9 mouse cellular contexts compared by ENCODE assay signal in the genomic region with DNA sequence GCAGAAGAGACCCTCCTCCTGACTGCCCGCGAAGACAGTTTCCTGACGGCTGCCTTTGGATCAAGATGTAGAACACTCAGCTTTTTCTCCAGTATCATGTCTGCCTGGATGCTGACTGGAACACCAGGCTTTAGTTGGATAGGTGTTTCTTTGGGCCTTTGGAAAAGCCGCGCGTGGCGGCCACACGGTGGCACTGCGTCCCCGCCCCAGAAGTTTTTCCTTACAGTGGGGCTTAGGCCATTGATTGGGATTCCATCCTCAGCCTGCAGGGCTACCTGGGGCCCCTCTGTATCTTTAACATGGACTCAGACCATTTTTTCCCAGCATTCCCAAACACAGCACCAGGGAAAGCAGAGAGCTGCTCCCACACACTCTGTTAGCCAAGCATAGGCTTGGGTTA. TPM values are rescaled to one million over a fixed set of nuclear protein-coding genes. Genes with fewer than 3 reads are reported as not detected.
DNase-seq lines count a peak whose midpoint lies in the region; ATAC-seq and TF ChIP-seq lines count a peak whose summit lies in the region.
"Had no signal": no experiment of that assay in that cellular context is flagged by ENCODE, and none has a peak within 500 bp of the region (broad histone marks: within the 10 kb centered on the region; RNA-seq: fewer than 3 reads in every experiment).

No protein-coding gene starts in this region.

- peak; percentile 73 for TF ChIP-seq CTCF in liver, embryonic 14.5 days (IDR thresholded peaks at IDR 0.05; ENCODE audit: low read depth)

- H3K27me3 ChIP-seq in forebrain, embryonic 10.5 days (ENCODE audit: poor library complexity, severe bottlenecking), result peaks cover 21% of the 10 kb centered on the region
- peaks cover 12% of the 10 kb centered on the region for H3K27me3 ChIP-seq in forebrain, embryonic 12.5 days
- peaks cover 2% of the 10 kb centered on the region; the same call in 1 of the 2 replicates for H3K27me3 ChIP-seq in liver, embryonic 14.5 days (ENCODE audit: control insufficient read depth, insufficient read depth, low read length)
- H3K27me3 ChIP-seq: hindbrain, embryonic 15.5 days had no signal

- H3K4me2 ChIP-seq in forebrain, embryonic 12.5 days, result no peak overlapping the region
- H3K4me2 ChIP-seq in liver, embryonic 14.5 days (ENCODE audit: low read depth), result no peak overlapping the region
- H3K4me2 ChIP-seq: hindbrain, embryonic 15.5 days had no signal

- no peak for TF ChIP-seq EP300 in liver, embryonic 14.5 days (IDR thresholded peaks at IDR 0.05; ENCODE audit: low read depth)

- H3K9ac ChIP-seq in forebrain, embryonic 12.5 days, result no peak overlapping the region
- H3K9ac ChIP-seq in liver, embryonic 14.5 days (replicated peaks), result no peak overlapping the region
- H3K9ac ChIP-seq: hindbrain, embryonic 15.5 days had no signal

- no peak for ATAC-seq in forebrain, embryonic 12.5 days (ENCODE audit: low FRiP score)
- no peak for ATAC-seq in liver, embryonic 14.5 days (ENCODE audit: insufficient read depth)
- ATAC-seq in megakaryocyte-erythroid progenitor cell, adult 5-6 weeks (replicated peaks; ENCODE audit: low FRiP score, low TSS enrichment, poor library complexity, severe bottlenecking), result no peak
- no peak for ATAC-seq in monocyte, adult 5-6 weeks (replicated peaks; ENCODE audit: insufficient number of reproducible peaks, low FRiP score, low TSS enrichment, poor library complexity, severe bottlenecking)

- no peaks in the 10 kb centered on the region for H3K9me3 ChIP-seq in forebrain, embryonic 10.5 days
- H3K9me3 ChIP-seq in forebrain, embryonic 12.5 days, result 0 out of 2 replicates have a peak, but pooled peaks cover 3% of the 10 kb centered on the region
- no peaks in the 10 kb centered on the region for H3K9me3 ChIP-seq in liver, embryonic 14.5 days (ENCODE audit: control insufficient read depth, low read length)
- H3K9me3 ChIP-seq: hindbrain, embryonic 15.5 days had no signal

- WGBS in forebrain, embryonic 10.5 days, result 17% methylated on average over 10 of the region's 10 CpGs
- 16% methylated on average over 10 of the region's 10 CpGs for WGBS in forebrain, embryonic 12.5 days
- WGBS in liver, embryonic 14.5 days (ENCODE audit: insufficient replicate concordance), result 31% methylated on average over 10 of the region's 10 CpGs

- peaks cover 19% of the 10 kb centered on the region for H3K4me1 ChIP-seq in forebrain, embryonic 10.5 days
- peaks cover 5% of the 10 kb centered on the region; the same call in 1 of the 2 replicates for H3K4me1 ChIP-seq in forebrain, embryonic 12.5 days
- H3K4me1 ChIP-seq in liver, embryonic 14.5 days (replicated peaks; ENCODE audit: control insufficient read depth in 2 of 2, insufficient read depth in 2 of 2, low read length in 1 of 2), result peaks cover 3 to 8% of the 10 kb centered on the region in 2 experiments; a peak in 2 of 4 replicates

- H3K36me3 ChIP-seq in forebrain, embryonic 10.5 days (replicated peaks), result no peaks in the 10 kb centered on the region
- no peaks in the 10 kb centered on the region for H3K36me3 ChIP-seq in forebrain, embryonic 12.5 days (replicated peaks)
- no peaks in the 10 kb centered on the region for H3K36me3 ChIP-seq in liver, embryonic 14.5 days (replicated peaks; ENCODE audit: control insufficient read depth, insufficient read depth, low read depth)
- H3K36me3 ChIP-seq: hindbrain, embryonic 15.5 days had no signal

- intact Hi-C loops in left cerebral cortex, postnatal 4 days (cut with DNase I), result no loop called here

- DNase-seq in forebrain, embryonic 10.5 days (ENCODE audit: extremely low spot score, low spot score), result peak; percentile 70
- DNase-seq in left cerebral cortex, postnatal 4 days, result peak; percentile 38
- no peak for DNase-seq in left cerebral cortex, adult 8-10 months (ENCODE audit: low spot score in 2 of 2)
- peak; percentile 69 for DNase-seq in MN1 (ENCODE audit: low spot score)
- no peak for DNase-seq in liver, embryonic 14.5 days (ENCODE audit: low read depth in 3 of 3, low spot score in 3 of 3)

- H3K4me3 ChIP-seq in forebrain, embryonic 10.5 days, result no peak overlapping the region
- H3K4me3 ChIP-seq in forebrain, embryonic 12.5 days (replicated peaks), result no peak overlapping the region
- no peak overlapping the region for H3K4me3 ChIP-seq in liver, embryonic 14.5 days (ENCODE audit: insufficient read depth in 1 of 2, low read depth in 2 of 2, low read length in 2 of 2)
- H3K4me3 ChIP-seq: hindbrain, embryonic 15.5 days had no signal

- H3K27ac ChIP-seq in forebrain, embryonic 10.5 days, result no peak overlapping the region
- no peak overlapping the region for H3K27ac ChIP-seq in forebrain, embryonic 12.5 days
- no peak overlapping the region for H3K27ac ChIP-seq in liver, embryonic 14.5 days
- H3K27ac ChIP-seq: hindbrain, embryonic 15.5 days had no signal

RNA-seq across cellular contexts. Expression of gene Haao, which starts 18.8 kb away (rescaled TPM):
- 0.25 and 0.36 TPM in 2 replicates for polyA plus RNA-seq in forebrain, embryonic 10.5 days (2016; fragmentation: Nextera tagmentation; extraction: Ambion mirVana)
- polyA plus RNA-seq in forebrain, embryonic 12.5 days (2016; fragmentation: Nextera tagmentation; extraction: Ambion mirVana), result not detected in 2 replicates
- under 1 TPM in 1 of 2 experiments, not detected in 1; 0.20 TPM for total RNA-seq in left cerebral cortex, postnatal 4 days (2021)
- under 1 TPM in 3 of 4 experiments, not detected in 1; 0.72 to 0.84 (median 0.78) TPM for total RNA-seq in left cerebral cortex, adult 8-10 months (2022)
- polyA plus RNA-seq in liver, embryonic 14.5 days (2012; rRNA removed), result 14.2 and 19.6 TPM in 2 replicates
- polyA plus RNA-seq in liver, embryonic 14.5 days (2014; fragmentation: Nextera tagmentation; extraction: Ambion mirVana), result 30.5 and 33.3 TPM in 2 replicates
- 1.6 and 3.9 TPM in 2 replicates for total RNA-seq in megakaryocyte-erythroid progenitor cell, adult 5-6 weeks (2014; fragmentation: Nextera tagmentation)
- 3.2 and 3.9 TPM in 2 replicates for total RNA-seq in megakaryocyte-erythroid progenitor cell, adult 5-6 weeks (2017)
- total RNA-seq in monocyte, adult 5-6 weeks (2017), result 60.0 to 68.3 TPM (median 64.2 TPM) in 3 replicates

Comparison
In these comparisons a context has a peak if more than half of its experiments do, and no peak if none do; other contexts are left out.
1. DNase-seq: peak in forebrain, embryonic 10.5 days (single experiment), left cerebral cortex, postnatal 4 days (single experiment) and MN1 (single experiment); none in left cerebral cortex, adult 8-10 months (0 of 2) and liver, embryonic 14.5 days (0 of 3).
2. RNA of gene Haao, which starts 18.8 kb away (total RNA-seq): 60.0 to 68.3 TPM in monocyte, adult 5-6 weeks; 1.6 to 3.9 TPM in megakaryocyte-erythroid progenitor cell, adult 5-6 weeks, 0.72 to 0.84 TPM in left cerebral cortex, adult 8-10 months and 0.20 TPM in left cerebral cortex, postnatal 4 days; every median in the first group is over 10 times any median in the second.